Mouse (Mus musculus) C2C12 (cell line): ENCODE results near the gene Trim25.

Source experiments
- CTCF ChIP-seq: IDR thresholded peaks from one replicate; pipeline ENCODE4 v1.5.1; 2011; ENCODE audit not compliant: control insufficient read depth, insufficient read depth, insufficient read length
- MAX ChIP-seq: IDR thresholded peaks from one replicate; pipeline ENCODE4 v1.6.1; 2011; ENCODE audit warnings: mild to moderate bottlenecking, control low read depth
- MYOD1 ChIP-seq: IDR thresholded peaks from one replicate; pipeline ENCODE4 v1.6.1; 2011; ENCODE audit warnings: low read depth; ENCODE audit not compliant: control insufficient read depth, insufficient read length

DNA sequence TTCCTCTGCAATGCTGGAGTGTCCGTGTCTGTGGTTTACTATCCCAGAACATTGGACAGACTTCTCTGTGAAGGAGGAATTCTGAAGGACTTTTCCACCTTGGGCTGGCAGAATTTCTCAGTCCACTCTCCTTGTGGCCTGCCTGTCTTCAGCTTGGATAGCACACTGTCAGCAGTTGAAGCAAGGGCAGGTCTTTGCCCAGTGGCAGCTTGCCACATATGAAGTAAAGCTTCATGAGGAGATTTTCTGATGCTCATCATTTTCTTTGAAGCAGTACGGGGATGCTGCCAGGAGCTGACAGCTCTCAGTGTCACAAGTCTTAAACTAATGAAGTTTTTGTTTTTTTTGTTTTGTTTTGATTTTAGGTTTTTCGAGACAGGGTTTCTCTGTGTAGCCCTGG lies 40.3 kb upstream of the Trim25 start:
- TF ChIP-seq MAX (no peak), CTCF (no peak), MYOD1 (no peak)
